Mouse (Mus musculus) forebrain, embryonic 11.5 days (tissue): ENCODE data around the gene Zfp91. TPM values are rescaled to one million over a fixed set of nuclear protein-coding genes. Genes with fewer than 3 reads are reported as not detected.

Experiments used
- ATAC-seq: fragments of 200-750 bp; cut with Nextera tagmentation; replicated peaks from 2 replicates; pipeline ENCODE4 v1.8.0; 2017; ENCODE audit warnings: moderate TSS enrichment; ENCODE audit not compliant: low FRiP score
- DNase-seq: peaks from one replicate; pipeline ENCODE4 v3.0.0-alpha.2; 2017; ENCODE audit warnings: low spot score
- H3K27ac ChIP-seq: fragments of 300-500 bp; sonication (generic); 2 replicates; pipeline ENCODE4 v1.5.1; 2014; ENCODE audit warnings: low read depth, low read length
- H3K27me3 ChIP-seq: fragments of 300-500 bp; sonication (generic); 2 replicates; pipeline ENCODE4 v1.6.1; 2014; ENCODE audit warnings: mild to moderate bottlenecking, low read length, mixed read lengths; ENCODE audit not compliant: control insufficient read depth, insufficient read depth
- H3K36me3 ChIP-seq: fragments of 300-500 bp; sonication (generic); 2 replicates; pipeline ENCODE4 v1.6.1; 2014; ENCODE audit warnings: mild to moderate bottlenecking, low read length, moderate library complexity, mixed read lengths; ENCODE audit not compliant: control insufficient read depth, insufficient read depth
- H3K4me1 ChIP-seq: fragments of 300-500 bp; sonication (generic); replicated peaks from 2 replicates; pipeline ENCODE4 v1.6.1; 2014; ENCODE audit warnings: low read length, mixed read lengths; ENCODE audit not compliant: control insufficient read depth, insufficient read depth
- H3K4me2 ChIP-seq: fragments of 300-500 bp; sonication (generic); 2 replicates; pipeline ENCODE4 v1.6.1; 2014; ENCODE audit warnings: low read depth, mild to moderate bottlenecking, low read length, moderate library complexity, mixed read lengths; ENCODE audit not compliant: severe bottlenecking
- H3K4me3 ChIP-seq: fragments of 300-500 bp; sonication (generic); 2 replicates; pipeline ENCODE4 v1.5.1; 2014; ENCODE audit warnings: low read depth, low read length
- H3K9ac ChIP-seq: fragments of 300-500 bp; sonication (generic); 2 replicates; pipeline ENCODE4 v1.6.1; 2014; ENCODE audit warnings: low read length
- H3K9me3 ChIP-seq: fragments of 300-500 bp; sonication (generic); 2 replicates; pipeline ENCODE4 v1.6.1; 2016; ENCODE audit warnings: low read length, mixed read lengths; ENCODE audit not compliant: control insufficient read depth
- WGBS: fragments of 180-500 bp; shearing (Covaris S2); extraction: QIAGEN DNeasy Blood & Tissue Kit; methylation state at CpG from one replicate; pipeline ENCODE4 v1.1.7; 2014; 5-methylcytosine and 5-hydroxymethylcytosine counted together
- polyA plus RNA-seq: library from polyadenylated mRNA; unstranded; fragments of >200 nt; fragmentation: Nextera tagmentation; extraction: Ambion mirVana; gene quantifications from 2 replicates; pipeline ENCODE4 v1.2.1, GENCODE M21; 2014

Zfp91 gene
- polyA plus RNA-seq, 1 experiment from 2014 or later, result 11.6 TPM

DNA sequence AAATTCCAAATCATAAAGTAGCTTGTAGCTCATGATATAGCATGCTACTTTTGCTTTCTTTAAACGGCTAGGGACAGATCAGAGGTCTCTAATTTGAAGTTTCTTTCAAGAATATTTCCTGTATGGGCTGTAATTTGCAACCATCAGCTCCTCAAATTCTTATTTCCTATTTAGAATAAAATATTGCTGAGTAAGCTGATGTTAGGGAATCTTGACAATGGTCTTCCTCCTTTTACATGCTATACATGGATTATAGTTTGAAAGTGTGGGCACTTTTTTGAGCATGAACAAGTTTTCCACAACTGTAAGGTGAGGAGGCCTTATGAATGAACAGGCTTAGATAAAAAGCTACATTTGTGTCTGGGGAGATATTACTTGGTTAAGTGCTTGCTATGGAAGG is 18.0 kb upstream of the Zfp91 start:
- no peak for DNase-seq
- Histone ChIP-seq H3K9me3 (no peaks in the 10 kb centered on the region), H3K4me1 (no peaks in the 10 kb centered on the region), H3K4me2 (no peak overlapping the region), H3K27me3 (no peaks in the 10 kb centered on the region), H3K9ac (no peak overlapping the region), H3K27ac (no peak overlapping the region), H3K4me3 (no peak overlapping the region), H3K36me3 (no peaks in the 10 kb centered on the region)
- WGBS, result 83% methylated on average over 1 of the region's 1 CpGs
- no peak for ATAC-seq

DNA sequence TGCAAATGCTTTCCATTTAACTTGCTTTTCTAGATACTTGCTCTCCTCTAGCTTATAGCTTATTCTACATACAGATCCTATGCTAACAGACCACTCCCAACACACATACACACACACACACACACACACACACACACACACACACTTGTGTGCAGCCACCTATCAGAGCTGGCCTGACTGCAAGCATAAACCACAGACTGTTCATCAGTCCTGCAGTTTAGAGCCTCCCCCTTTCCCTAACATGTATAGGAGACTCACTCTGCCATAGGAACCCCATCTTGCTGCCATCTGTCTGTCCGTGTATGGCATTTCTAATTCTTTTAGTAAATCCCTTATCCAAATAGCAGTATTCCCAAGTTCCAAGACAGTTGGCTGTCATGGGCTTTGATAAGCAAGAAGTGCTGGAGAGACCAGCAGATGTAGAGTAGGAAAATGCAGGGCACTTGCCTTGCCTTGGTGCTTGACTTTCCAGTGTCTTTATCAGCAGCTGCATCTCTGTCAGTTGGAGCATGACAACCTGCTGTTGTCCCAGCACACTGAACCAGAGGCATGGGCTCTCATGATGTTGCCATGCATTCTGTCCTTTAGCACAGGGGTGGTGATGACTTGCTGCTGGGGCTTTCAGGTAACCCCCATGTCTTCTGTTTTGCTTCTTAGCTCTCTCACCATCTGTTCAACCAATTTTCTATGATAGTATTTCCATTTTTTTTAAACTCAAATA is 16.9 kb upstream of the Zfp91 start:
- Histone ChIP-seq H3K4me1 (no peaks in the 10 kb centered on the region), H3K4me2 (no peak overlapping the region), H3K9ac (no peak overlapping the region), H3K9me3 (no peaks in the 10 kb centered on the region), H3K4me3 (no peak overlapping the region), H3K27ac (no peak overlapping the region), H3K27me3 (no peaks in the 10 kb centered on the region), H3K36me3 (no peaks in the 10 kb centered on the region)
- WGBS, result 79% methylated on average over 1 of the region's 1 CpGs
- ATAC-seq, result no peak
- DNase-seq, result no peak

DNA sequence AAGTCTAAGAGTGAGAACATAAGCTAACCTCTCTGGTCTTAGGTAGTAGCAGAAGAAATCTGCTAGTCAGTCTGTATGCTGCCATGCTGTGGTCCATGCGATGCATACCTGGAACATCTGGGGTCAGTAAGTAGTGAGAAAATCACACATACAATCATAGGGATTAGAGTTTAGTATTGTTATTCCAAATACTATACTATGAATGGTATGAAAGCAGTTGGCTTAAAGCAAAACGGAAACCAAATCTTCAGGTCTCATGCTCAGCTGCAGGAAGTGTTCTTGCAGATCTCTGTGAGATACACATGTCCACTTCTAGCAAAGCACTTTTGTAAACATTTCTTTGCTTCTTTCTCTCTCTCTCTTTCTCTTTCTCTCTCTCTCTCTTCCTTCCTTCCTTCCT is 10.3 kb upstream of the Zfp91 start:
- H3K4me2 ChIP-seq, result no peak overlapping the region
- DNase-seq, result no peak
- H3K4me3 ChIP-seq, result no peak overlapping the region
- no peak overlapping the region for H3K9ac ChIP-seq
- H3K27me3 ChIP-seq, result no peaks in the 10 kb centered on the region
- WGBS, result 67% methylated on average over 2 of the region's 2 CpGs
- no peak overlapping the region for H3K27ac ChIP-seq
- no peaks in the 10 kb centered on the region for H3K36me3 ChIP-seq
- no peaks in the 10 kb centered on the region for H3K9me3 ChIP-seq
- no peaks in the 10 kb centered on the region for H3K4me1 ChIP-seq
- ATAC-seq, result no peak

DNA sequence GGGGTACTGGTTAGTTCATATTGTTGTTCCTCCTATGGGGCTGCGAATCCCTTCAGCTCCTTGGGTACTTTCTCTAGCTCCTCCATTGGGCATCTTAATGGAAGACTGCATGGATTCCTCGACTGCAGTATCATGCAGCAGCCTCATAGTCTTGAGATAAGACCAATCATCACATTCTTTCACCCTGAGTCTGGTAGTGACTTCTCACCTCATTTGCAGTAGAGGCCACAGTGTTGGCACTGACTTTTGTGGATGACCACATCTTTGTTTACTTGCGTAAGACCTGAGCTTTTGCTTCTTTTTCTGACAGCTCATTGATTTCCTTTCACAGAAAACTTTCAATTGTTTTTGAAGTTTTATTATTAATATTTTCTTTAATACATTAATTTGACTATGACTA is 9.8 kb upstream of the Zfp91 start:
- Histone ChIP-seq H3K27ac (no peak overlapping the region), H3K9ac (no peak overlapping the region), H3K4me2 (no peak overlapping the region), H3K4me1 (no peaks in the 10 kb centered on the region), H3K36me3 (no peaks in the 10 kb centered on the region), H3K4me3 (no peak overlapping the region), H3K27me3 (no peaks in the 10 kb centered on the region), H3K9me3 (no peaks in the 10 kb centered on the region)
- 90% methylated on average over 3 of the region's 3 CpGs for WGBS
- ATAC-seq, result no peak
- no peak for DNase-seq

DNA sequence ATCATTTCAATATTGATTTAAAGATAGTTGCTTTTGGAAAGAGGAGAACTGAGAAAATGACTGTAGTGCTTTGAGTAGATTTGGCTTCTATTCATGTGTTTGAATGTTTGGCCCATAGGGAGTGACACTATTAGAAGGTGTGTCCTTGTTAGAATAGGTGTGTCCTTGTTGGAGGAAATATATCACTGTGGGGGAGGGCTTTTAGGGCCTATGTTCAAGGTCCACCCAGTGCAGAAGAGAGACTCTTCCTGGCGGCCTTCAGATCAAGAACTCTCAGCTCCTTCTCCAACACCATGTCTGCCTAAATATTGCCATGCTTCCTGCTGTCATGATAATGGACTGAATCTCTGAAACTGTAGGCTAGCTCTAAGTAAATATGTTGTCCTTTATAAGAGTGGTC is 8.3 kb upstream of the Zfp91 start:
- ATAC-seq (no peak), DNase-seq (no peak)
- H3K9me3 ChIP-seq, result no peaks in the 10 kb centered on the region
- H3K9ac ChIP-seq, result no peak overlapping the region
- H3K4me2 ChIP-seq, result no peak overlapping the region
- WGBS, result 91% methylated on average over 1 of the region's 1 CpGs
- no peaks in the 10 kb centered on the region for H3K4me1 ChIP-seq
- no peak overlapping the region for H3K27ac ChIP-seq
- no peaks in the 10 kb centered on the region for H3K27me3 ChIP-seq
- no peak overlapping the region for H3K4me3 ChIP-seq
- no peaks in the 10 kb centered on the region for H3K36me3 ChIP-seq

DNA sequence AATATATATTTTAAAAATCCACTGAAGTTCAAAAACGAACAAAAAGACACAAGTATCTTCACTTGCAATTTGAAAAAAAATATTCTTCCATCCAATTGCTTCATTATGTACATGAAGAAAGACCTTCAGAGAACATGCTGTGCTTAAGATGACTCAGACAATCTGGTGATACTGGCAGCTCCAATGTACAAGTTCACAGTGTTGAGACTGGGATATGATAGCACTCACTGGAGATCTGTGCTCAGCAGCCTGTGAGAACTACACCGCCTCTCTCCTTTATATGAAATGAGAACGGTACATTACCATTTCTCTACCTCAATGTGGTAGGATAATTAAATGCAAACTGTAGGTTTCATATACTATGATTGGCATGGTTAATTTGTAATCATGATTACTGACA is 6.9 kb upstream of the Zfp91 start:
- Histone ChIP-seq H3K4me1 (no peaks in the 10 kb centered on the region), H3K9ac (no peak overlapping the region), H3K36me3 (no peaks in the 10 kb centered on the region), H3K9me3 (no peaks in the 10 kb centered on the region), H3K4me3 (no peak overlapping the region), H3K4me2 (no peak overlapping the region), H3K27me3 (no peaks in the 10 kb centered on the region), H3K27ac (no peak overlapping the region)
- ATAC-seq (no peak), DNase-seq (no peak)
- WGBS, result 78% methylated on average over 3 of the region's 3 CpGs

DNA sequence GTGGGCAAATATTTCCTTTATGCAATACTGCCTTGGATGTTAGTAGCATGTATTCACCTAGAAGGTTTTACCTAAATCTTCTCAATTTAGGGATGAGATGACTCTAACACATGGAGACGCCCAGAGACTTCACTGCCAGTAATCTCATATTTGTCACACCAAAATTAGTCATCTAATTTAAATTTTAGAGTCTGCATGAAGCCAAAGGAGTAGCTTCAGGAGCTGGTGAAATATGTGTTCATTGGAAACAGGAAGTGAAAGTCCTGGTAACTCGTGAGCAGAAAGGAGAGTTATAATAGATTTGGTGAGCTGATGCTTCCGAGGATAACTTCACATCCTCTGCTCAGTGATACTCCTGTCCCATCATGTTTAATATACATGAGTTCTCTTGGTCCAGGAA is 5.1 kb upstream of the Zfp91 start:
- Histone ChIP-seq H3K4me1 (no peaks in the 10 kb centered on the region), H3K9ac (no peak overlapping the region), H3K27ac (no peak overlapping the region), H3K4me2 (no peak overlapping the region), H3K27me3 (no peaks in the 10 kb centered on the region), H3K9me3 (no peaks in the 10 kb centered on the region), H3K4me3 (no peak overlapping the region), H3K36me3 (no peaks in the 10 kb centered on the region)
- 75% methylated on average over 3 of the region's 3 CpGs for WGBS
- no peak for ATAC-seq
- DNase-seq, result no peak

DNA sequence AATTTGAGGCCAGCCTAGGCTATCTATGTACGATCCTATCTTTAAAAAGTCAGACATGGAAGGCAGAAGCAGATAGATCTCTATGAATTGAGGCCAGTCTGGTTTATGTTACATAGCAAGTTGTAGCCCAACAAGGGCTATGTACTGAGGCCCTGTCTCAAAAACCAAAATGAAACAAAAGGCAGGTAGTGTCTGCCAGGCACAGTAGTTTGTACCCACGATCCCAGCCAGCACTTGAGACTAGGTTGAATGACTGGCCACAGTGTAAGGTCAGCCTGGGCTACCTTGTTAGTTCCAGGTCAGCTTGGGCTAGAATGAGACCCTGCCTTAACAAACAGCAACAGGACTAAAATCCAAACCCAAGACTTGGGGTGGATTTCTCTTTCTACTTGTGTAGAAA is 4.7 kb upstream of the Zfp91 start:
- DNase-seq (no peak), ATAC-seq (no peak)
- no peaks in the 10 kb centered on the region for H3K36me3 ChIP-seq
- no peak overlapping the region for H3K27ac ChIP-seq
- no peak overlapping the region for H3K9ac ChIP-seq
- no peaks in the 10 kb centered on the region for H3K9me3 ChIP-seq
- 73% methylated on average over 2 of the region's 2 CpGs for WGBS
- no peak overlapping the region for H3K4me3 ChIP-seq
- H3K27me3 ChIP-seq, result no peaks in the 10 kb centered on the region
- H3K4me1 ChIP-seq, result no peaks in the 10 kb centered on the region
- no peak overlapping the region for H3K4me2 ChIP-seq

DNA sequence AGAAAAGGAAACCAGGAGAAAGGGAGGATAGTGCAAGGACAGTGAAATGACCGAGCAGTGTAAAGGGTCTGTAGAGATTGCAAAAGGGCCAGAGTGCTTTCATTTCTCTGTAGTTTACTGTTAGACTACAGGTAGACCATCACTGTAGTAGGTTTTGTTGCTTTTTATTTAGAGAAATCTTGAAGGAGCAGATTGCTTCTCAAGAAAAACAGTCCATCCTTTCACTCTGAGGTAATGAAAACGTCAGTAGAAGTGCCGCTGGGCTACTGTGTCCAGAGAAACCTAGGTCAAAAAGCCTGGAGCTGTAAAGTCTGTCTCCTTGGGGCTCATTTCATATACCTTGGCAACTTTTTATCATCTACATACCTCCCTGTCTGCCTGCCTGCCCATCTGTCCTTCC is 3.2 kb upstream of the Zfp91 start:
- Histone ChIP-seq H3K27ac (no peak overlapping the region), H3K27me3 (no peaks in the 10 kb centered on the region), H3K9ac (no peak overlapping the region), H3K4me3 (no peak overlapping the region), H3K4me2 (no peak overlapping the region), H3K36me3 (no peaks in the 10 kb centered on the region), H3K9me3 (no peaks in the 10 kb centered on the region), H3K4me1 (no peaks in the 10 kb centered on the region)
- ATAC-seq (no peak), DNase-seq (no peak)
- 88% methylated on average over 3 of the region's 3 CpGs for WGBS
